Mouse (Mus musculus) mouse trophoblast stem cell (cell line): ENCODE results near the gene Gm20388.
"Not testable (repeated sequence)": the region's sequence is repeated elsewhere in the genome, so short reads cannot be mapped to it uniquely, and the experiment has no call there.

Experiments
- in situ Hi-C, 2 experiments: fragments of 300-500 bp; cut with MseI, MboI; formaldehyde crosslinking; loops; 2 replicates in 1 of 2; 3 replicates in 1 of 2; pipeline ENCODE4 v1.15.1; 2025

Gm20388 gene

GRCm38 (mm10) chr8:124019782-124020181 lies 4109.1 kb downstream of the Gm20388 start:
- in situ Hi-C loops: no loop called here

GRCm38 (mm10) chr8:124020439-124021236 lies 4110.0 kb downstream of the Gm20388 start:
- in situ Hi-C loops: no loop called here

- in situ Hi-C loops: no loop called here
Observed at GRCm38 (mm10) chr8:124021237-124022227, 4110.9 kb downstream of the Gm20388 start, which contains the start of the genes Taf5l and Urb2. Gene Taf5l, minus strand, starts transcription at chr8:124021397. Gene Urb2, plus strand, starts transcription at chr8:124021508.

- in situ Hi-C loops: not testable (repeated sequence)
Observed at GRCm38 (mm10) chr8:124026265-124026664, 4115.6 kb downstream of the Gm20388 start.

GRCm38 (mm10) chr8:124027831-124028230 lies 4117.2 kb downstream of the Gm20388 start:
- in situ Hi-C loops: no loop called here

GRCm38 (mm10) chr8:124033400-124033799 lies 4122.8 kb downstream of the Gm20388 start:
- in situ Hi-C loops: no loop called here

- in situ Hi-C loops: no loop called here
Observed at GRCm38 (mm10) chr8:124038121-124038520, 4127.5 kb downstream of the Gm20388 start.

- in situ Hi-C loops: no loop called here
Observed at GRCm38 (mm10) chr8:124039351-124039750, 4128.7 kb downstream of the Gm20388 start.

GRCm38 (mm10) chr8:124042201-124042600 lies 4131.6 kb downstream of the Gm20388 start:
- in situ Hi-C loops: no loop called here

GRCm38 (mm10) chr8:124044421-124044820 lies 4133.8 kb downstream of the Gm20388 start:
- in situ Hi-C loops: no loop called here

- in situ Hi-C loops: no loop called here
Observed at GRCm38 (mm10) chr8:124044931-124045330, 4134.3 kb downstream of the Gm20388 start.

GRCm38 (mm10) chr8:124045856-124046255 lies 4135.2 kb downstream of the Gm20388 start:
- in situ Hi-C loops: no loop called here

GRCm38 (mm10) chr8:124052110-124052509 lies 4141.5 kb downstream of the Gm20388 start:
- in situ Hi-C loops: loop anchor here in 1 of 2 experiments (5.0 kb wide), 1 partner anchor 300 kb away; no protein-coding TSS in a partner anchor

GRCm38 (mm10) chr8:124052568-124052967 lies 4141.9 kb downstream of the Gm20388 start:
- in situ Hi-C loops: loop anchor here in 1 of 2 experiments (5.0 kb wide), 1 partner anchor 300 kb away; no protein-coding TSS in a partner anchor

- in situ Hi-C loops: loop anchor here in 1 of 2 experiments (5.0 kb wide), 1 partner anchor 295 kb away; no protein-coding TSS in a partner anchor
Observed at GRCm38 (mm10) chr8:124056832-124057655, 4146.4 kb downstream of the Gm20388 start.

- in situ Hi-C loops: no loop called here
Observed at GRCm38 (mm10) chr8:124066325-124067058, 4155.9 kb downstream of the Gm20388 start.

GRCm38 (mm10) chr8:124067059-124067750 lies 4156.6 kb downstream of the Gm20388 start:
- in situ Hi-C loops: no loop called here

GRCm38 (mm10) chr8:124070363-124071324 lies 4160.0 kb downstream of the Gm20388 start:
- in situ Hi-C loops: no loop called here
